Mouse (Mus musculus) testis, postnatal 10 days (tissue): ENCODE data around the gene Ciz1.

Experiments used
- DNase-seq: peaks from one replicate; pipeline ENCODE4 v3.0.0; 2021; ENCODE audit warnings: low spot score

Gene Ciz1

DNA sequence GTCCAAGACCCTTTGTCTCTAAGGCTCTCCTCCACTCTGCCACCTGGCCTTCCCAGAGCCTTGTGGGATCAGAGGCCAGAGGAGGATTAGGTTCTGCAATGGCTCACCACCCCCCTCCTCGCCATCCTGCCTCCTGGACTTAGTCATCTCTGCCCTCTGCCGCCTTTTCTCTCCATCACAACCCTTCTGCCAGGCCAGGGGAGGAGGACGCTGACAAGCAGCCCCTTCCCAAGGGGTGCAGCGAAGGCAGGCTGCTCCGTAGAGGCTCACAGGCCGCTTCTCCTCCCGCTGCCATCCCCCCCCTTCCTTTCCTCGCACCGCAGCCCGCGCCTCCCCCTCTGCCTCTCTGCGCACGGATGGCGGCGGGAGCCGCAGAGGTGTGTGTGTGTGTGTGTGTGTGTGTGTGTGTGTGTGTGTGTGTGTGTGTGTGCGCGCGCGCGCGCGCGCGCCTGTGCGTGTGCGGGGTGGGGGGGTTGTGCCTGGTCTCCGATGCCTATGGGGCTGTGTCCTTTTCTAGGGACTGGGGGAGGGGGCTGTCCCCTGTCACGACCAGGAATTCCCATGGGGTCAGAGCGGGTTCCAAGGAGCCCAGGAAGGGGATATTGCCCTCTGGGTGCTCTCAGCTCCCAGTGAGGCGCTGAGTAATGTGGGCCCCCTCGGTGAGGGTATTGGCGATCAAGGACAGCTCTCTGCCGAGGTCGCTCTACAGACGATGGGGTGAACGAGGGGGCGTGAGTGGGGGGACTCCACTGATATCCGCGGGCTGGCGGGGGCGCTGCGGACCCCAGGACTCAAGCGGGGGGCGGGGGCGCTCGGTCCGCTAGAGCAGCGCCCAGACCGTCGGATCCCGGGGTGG, at the start of gene Ciz1:
Gene Ciz1 (plus strand): TSS at position 177 of the 856 bp plus-strand sequence.
- DNase-seq, result peak; percentile 62

DNA sequence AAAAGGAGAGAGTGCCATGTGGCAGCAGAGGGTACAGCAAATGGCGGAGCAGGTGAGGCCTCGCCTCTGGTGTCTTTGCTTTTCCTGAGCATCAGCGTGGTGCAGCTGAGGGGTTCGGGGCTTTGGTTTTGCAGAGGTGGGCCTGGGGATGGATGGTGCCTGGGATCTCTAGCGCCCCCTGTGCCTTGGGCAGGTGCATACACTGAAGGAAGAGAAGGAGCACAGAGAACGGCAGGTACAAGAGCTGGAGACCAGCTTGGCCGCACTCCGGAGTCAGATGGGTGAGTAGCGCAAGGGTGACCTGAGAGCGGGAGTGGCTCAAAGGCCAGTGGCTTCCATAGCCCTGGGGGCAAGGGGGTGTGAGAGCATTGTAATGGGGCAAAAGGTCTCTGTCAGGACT, 49.2 kb upstream of the Ciz1 start:
- peak; percentile 50 for DNase-seq

DNA sequence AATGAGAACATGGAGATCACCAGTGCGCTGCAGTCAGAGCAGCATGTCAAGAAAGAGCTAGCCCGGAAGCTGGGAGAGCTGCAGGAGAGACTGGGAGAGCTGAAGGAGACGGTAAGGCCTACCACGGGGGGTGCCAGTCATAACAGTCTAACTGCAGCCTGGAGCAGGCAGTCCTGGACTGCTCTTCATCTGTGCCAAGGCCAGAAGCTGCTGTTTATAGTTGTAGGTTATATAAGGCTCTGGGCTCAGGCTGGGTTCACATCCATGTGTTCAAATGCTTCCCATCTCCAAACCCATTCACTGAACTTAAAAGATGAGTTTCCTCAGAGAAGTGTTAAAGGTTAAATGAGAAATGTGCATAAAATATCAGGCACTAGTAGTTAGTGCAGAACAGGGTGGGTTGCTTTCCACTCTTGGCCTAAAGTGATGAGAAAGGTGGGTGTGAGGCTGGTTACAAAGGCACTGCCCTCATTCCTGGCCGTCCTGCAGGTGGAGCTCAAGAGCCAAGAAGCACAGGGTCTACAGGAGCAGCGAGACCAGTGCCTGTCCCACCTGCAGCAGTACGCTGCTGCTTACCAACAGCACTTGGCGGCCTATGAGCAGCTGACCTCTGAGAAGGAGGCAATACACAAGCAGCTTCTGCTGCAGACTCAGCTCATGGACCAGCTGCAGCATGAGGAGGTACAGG, 47.8 kb upstream of the Ciz1 start:
- peak; percentile 74 for DNase-seq

DNA sequence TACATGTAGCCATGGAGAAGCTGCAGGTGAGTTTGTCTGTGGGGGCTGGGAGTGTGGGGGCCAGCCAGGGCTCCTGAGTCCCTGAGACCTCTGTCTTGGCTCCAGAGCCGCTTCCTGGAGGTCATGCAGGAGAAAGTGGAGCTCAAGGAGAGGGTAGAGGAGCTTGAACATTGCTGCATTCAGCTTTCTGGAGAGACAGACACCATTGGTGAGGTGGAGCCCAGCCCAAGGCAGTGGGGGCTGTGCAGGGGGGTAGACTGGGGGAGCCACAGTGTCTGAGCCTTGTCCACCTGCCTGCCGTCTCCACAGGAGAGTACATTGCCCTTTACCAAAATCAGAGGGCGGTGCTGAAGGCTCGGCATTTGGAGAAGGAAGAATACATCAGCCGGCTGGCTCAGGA, 46.5 kb upstream of the Ciz1 start:
- no peak for DNase-seq

DNA sequence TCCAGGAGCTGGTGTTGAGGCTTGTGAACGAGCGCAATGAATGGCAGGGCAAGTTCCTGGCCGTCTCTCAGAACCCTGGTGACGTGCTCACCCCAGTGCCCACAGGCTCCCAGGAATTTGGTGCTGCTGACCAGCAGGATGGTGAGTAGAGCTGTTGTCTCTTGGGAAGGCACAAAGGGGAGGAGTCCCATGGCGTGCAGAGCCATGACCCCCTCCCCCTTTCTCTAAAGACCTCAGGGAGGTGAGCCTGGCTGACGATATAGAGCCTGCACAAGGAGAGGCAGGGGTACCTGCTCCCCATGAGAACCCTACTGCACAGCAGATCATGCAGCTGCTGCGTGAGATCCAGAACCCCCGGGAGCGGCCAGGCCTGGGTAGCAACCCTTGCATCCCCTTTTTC, 46.0 kb upstream of the Ciz1 start:
- DNase-seq, result no peak

DNA sequence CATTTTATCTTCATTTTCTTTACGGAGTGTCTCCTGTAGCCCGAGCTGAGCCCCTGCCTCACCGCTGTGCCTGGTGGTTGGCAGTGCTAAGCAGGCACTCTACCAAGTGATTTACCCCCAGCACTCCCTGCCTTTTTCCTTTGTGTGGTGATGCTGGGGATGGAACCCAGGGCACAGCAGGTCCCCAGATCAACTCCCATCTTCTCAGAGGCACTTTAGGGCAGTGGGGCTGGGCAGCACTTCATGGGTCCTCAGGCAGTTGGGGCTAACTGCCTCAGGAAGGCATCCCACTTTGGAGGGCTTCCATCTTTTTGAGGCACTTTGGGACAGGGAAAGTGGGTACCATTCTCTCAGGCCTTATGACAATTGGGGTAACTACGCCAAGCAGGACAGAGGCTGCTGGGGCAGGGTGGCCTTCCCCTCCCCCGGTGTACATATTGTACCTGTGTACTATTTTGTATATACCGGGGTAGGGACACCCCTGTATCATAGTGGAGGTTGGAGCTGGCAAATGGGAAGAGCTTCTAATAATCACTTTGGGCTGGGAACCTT, 44.8 kb upstream of the Ciz1 start:
- no peak for DNase-seq

DNA sequence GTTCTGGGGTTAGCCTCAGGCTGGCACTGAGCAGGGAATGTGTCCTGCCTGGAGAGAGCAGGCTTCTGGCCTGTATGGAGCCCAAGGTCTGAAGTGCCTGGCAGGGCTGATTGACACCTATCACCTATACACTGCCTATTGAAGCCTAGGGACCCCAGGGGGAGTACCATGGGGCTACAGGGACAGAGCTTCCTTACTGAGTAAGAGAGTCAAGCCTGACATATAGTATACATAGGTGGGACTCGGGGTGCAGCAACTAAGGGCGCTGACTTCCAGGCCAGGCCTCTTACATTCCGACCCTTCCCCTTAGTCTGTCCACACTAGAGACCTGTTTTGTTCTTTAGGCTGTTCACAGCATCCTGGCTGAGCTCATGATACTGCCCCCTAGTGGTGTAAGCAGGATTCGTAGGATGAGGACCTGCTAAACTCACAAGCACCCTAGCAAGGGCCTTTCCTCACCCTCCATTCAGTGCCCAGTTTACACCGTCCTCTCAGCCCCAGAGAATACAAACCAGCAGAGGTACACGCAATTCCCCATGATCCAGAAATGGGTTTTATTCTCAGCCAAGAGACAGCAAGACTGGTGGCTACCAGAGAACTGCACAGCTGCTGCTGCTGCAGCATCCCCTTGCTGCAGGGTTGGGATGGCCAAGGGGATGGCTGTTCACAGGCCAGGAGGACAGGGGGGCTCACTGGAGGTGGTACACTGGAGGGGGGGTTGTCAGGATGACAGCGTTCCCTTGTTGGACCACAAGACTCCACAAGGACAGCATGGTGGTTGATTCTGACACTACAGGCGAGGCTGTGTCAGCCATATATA, 44.0 kb upstream of the Ciz1 start:
- DNase-seq, result peak; percentile 74

DNA sequence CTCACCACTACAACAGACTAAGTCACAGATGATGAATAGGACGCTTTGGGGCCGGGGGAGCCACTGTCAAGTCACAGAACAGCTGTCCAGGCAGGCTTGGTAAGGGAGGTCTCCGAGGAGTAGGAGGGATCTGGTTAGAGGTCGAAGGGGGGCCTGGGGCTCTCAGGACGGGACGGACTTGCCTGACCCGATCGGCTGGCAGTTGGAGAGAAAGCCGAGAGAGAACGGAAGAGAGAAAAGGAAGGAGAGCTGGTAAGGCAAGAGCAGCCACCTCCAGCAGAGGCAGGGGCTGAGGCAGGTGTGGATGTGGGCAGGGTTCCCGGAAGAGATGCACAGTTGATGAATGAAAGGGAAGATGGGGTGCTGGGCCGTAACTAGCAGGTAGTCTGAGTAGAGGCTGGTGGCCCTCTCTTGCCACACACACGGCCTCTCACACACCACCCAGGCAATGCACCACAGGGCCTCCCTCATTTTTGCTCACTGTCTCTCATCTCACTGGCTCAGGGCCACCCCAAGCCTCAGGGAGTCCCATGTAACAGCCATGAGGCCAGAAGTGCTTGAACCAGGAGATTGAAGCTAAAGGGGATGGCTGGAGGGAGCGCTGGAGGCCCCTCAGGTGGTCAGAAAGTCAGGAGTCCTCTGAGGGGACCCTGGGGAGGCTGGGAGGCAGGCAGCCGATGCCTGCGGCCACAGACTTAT, 43.1 kb upstream of the Ciz1 start:
- no peak for DNase-seq

DNA sequence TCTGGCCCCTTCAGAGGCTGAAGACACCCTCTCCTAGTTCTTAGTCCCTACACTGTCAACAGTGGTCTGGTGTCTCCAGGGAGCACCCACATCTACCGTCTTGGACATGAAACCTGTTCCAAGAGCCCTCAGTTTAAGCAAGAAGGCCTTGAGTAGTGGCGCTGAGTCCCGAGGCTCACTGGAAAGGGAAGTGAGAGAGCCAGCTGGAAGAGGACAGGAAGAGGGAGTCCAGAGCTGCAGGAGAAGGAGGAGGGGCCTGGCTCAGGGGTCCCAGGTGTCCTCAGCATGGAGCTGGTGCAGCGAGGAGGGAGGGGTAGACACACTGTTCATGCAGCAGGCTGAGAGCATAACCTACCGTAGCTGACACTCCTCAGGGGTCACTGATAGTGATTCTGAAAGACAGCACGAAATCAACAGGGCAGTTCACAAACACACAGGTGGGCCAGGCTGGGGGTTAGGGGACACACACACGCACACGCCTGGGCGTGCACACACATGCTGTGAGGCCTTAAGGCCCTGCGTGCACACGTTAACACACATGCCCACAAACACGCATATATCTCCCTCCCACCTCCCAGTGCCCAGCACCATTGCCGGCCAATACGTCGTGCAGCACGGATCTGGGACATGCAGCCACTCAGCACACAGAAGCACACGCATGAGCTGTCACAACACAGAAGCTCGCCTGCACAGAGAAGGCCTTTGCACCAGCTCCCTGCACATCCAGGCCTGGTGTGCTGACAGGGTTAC, 41.9 kb upstream of the Ciz1 start:
- DNase-seq, result no peak

DNA sequence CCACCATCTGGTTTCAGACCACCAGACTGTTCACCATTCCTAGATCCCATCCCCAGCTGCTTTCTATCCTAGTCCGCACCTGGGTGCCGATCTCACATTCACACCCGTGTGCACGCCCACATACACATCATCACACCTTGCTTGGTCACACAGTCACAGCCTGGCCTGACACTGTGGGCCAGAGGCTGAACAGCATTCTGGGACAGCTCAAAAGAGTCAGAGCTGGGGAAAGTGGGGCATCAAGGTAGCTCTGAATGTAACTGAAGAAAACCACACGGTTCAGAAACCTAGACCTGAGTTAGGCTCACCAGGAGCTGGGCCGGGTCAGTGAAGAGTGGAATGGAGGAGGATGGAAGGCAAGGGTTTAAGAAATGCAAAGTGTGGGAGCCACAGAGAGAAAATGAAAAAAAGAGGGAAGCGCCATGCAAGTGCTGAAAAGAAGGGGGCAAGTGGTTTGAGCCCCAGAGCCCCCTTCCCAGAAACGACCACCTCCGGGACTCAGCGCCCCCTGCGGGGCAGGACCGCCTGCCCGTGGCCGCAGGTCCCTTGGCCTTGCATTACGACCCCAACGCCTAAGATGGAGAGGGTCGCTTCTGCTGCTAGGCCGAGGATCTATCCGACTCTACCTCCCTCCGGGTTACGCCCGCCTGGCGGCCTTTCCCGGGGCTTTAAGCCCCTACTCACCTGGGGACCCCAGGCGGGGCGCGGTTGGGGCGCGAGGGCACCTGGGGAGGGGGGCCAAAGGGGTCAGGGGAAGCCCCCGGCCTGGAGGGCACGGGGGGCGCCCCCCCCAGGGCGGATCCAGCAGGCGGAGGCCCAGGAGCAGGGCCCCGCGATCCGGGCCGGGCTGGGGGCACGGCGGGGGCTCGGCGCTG, 40.4 kb upstream of the Ciz1 start:
- peak; percentile 61 for DNase-seq

DNA sequence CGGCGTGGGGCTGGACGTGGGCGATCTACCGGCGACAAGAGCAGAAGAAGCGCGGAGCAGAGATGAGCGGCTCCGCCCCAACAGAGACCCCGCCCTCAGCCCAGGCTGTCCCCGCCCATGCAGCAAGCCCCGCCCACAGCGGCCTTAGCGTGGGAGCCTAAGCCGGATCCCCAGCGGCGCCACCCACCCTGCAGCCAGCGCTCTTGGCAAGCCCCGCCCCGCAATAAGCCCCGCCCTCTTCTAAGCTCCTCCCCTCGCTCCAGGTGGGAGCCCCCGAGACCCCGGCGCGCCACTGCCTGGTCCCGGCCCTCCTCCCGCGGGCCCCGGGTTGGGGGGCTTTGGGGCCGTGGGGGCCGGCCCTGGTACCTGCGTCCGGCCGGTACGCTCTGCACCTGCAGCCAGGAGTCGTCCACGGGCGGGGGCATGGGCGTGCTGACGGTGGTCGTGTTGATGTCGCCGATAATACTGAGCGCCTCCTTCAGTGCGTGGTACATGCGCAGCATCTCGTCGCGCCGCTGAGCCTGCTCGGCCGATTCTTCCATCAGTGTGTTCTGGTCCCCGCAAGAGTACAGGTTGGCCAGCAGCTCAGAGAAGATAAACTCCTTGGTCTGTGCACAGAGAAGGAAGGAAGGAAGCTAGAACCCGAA, 39.7 kb upstream of the Ciz1 start:
- peak; percentile 97 for DNase-seq

DNA sequence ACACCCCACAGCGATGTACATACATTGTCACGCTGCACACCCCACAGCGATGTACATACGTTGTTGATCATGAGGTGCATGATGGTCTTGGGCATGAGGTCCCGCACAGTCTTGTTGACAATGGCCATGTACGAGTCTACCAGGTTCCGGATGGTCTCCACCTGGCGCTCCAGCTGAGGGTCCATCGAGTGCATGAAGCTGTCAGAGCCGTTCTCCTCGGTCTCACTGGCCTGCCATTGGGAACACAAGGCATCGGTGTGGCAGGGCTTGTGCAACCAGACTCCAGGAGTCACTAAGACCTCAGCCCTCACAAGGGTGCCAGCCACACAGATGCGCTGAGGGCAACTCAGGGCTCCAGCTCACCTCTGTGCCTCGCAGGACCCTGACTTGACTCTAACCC, 37.3 kb upstream of the Ciz1 start:
- no peak for DNase-seq

DNA sequence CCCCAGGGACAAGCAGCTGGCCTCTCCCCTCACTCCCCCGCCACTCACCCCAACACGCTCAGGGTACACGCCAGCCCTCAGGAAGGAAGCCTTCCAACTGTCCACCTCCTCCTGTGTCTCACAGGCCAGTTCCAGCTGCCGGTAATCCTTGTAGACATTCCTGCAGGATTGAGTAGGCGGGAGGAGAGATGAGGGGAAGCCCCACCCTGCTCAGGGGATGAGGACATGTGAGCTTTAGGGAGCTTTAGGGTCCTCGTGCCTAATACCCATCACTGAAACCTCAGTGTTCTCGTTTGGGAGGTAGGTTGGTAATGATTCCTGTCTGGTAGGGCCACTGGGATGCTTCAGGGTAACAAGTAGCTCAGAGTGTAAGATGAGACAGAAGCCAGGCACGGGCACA, 36.4 kb upstream of the Ciz1 start:
- no peak for DNase-seq

DNA sequence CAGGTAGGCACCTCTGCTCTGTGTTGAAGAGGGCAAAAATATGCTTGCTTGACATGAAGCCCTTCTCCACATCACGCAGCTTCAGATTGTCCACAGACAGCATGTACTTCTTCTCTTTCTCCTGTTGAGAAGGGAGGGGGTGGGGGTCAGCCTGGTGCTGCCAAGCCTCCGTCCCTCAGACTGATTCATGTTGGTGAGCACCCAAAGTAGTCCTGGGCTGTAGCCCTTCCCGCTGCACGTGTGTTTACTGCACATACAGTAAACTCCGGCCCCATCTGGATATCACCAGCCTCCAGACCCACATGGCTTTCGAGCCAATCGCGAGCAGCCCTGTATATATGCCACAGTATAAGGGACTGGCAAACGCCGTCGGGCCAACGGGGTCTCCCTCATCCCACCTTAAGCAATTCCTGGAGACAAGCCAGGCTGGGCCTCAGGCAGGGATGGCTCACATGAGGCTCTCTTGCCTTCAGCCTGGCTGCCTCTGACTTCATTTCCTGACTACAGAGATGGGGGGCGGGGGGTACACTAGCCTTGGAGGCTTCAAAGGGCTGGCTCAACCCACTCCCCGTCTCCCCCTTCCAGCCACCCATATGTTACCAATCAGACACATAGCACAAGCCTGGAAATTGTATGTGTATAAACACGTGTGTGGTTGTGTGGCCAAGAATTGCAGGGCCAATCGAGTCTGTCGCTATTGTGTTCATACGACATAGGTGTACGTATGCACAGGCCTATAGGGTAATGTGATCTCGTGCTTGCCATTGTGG, 35.1 kb upstream of the Ciz1 start:
- DNase-seq, result no peak

DNA sequence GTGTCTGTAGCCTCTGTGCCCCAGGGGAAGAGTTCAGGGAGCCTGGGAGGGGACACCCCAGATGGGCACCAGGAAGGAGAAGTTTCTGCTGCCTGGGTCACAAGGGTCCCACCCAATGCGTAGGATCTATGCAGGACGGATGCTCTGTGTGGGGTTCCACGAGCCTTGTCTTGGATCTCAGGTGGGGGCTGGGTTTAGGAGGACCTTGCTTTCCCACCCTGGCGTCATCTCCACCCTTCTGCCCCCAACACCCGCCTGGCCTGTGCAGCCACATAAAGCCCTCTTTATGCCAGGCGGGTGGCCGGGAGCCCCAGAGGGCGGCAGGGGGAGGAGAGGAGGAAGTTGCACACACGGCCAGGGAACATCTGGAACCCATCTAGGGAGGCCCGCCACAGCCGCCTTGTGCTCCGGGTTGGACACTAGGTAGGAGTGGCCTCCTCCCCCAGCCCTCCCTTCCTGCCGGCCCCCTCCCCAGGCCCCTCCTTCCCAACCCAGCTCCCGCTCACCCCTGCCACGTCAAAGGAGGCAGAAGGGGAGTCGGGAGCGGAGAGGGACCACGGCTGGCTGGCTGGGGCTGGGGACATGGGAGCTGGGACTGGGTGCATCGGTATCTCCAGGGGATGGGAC, 34.2 kb upstream of the Ciz1 start:
- peak; percentile 78 for DNase-seq

DNA sequence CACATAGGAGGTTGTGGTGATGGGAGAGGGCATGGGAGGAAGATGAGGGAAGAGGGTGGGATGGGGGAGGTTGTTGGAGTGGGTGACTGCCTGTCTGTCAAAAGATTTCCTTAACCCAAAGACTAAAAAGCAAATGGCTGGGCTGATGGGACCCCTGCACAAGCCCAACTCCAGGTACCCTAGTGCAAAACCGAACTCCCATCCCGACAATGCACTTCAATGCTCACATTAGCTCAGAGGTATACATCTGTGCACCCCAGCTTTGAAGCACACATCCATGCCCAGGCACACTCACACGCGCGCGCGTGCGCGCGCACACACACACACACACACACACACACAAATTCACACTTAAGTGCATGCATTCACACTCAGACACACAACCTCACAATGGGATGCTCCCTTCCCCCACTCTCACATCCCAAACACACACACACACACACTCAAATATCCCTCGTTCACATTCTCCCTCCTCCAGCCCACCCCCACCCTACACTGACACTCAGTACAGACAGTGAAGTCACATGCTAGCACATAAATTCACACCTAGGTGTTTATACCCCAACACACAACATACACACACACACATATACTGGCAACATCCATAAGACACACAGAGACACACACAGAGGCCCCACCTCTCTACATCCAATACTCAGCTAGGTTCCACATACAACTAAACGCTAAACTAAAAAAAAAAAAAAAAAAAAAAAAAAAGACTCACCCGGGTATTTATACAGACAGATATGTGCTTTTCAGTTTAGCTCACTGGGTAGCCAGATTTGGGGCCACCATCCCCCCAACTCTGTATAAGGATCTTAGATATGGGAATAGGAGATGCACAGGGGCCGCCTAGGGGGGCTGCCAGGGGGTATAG, 33.2 kb upstream of the Ciz1 start:
- no peak for DNase-seq
